Mouse (Mus musculus) cortical plate, adult 2 months (tissue): ENCODE data around the gene Narf. TPM values are rescaled to one million over a fixed set of nuclear protein-coding genes. Genes with fewer than 3 reads are reported as not detected.

Experiments used
- H3K27ac ChIP-seq: fragments of 200-500 bp; 2 replicates; pipeline ENCODE4 v1.5.1; 2012; ENCODE audit warnings: low read length, control low read depth, inconsistent platforms; ENCODE audit not compliant: insufficient read depth
- H3K4me1 ChIP-seq: fragments of 200-500 bp; 2 replicates; pipeline ENCODE4 v1.6.1; 2011; ENCODE audit warnings: low read length; ENCODE audit not compliant: control insufficient read depth, insufficient read depth
- H3K4me3 ChIP-seq: fragments of 200-500 bp; 2 replicates; pipeline ENCODE4 v1.5.1; 2011; ENCODE audit warnings: mild to moderate bottlenecking, low read length, control low read depth; ENCODE audit not compliant: insufficient read depth
- CTCF ChIP-seq: fragments of 200-500 bp; IDR thresholded peaks from 2 replicates; pipeline ENCODE4 v1.5.1; 2011; ENCODE audit warnings: mild to moderate bottlenecking, control low read depth, low read length; ENCODE audit not compliant: insufficient read depth; ENCODE audit errors: extremely low read depth
- POLR2A ChIP-seq: fragments of 200-500 bp; IDR thresholded peaks from 2 replicates; pipeline ENCODE4 v1.6.1; 2011; ENCODE audit warnings: mild to moderate bottlenecking, low read length, control low read depth; ENCODE audit not compliant: insufficient read depth; ENCODE audit errors: extremely low read depth
- polyA plus RNA-seq: library from polyadenylated mRNA; depleted of rRNA; stranded (reverse); fragments of >200 nt; gene quantifications from 2 replicates; pipeline ENCODE4 v1.2.3, GENCODE M21; 2012

Narf gene
- polyA plus RNA-seq, 1 experiment, result 43.1 TPM

DNA sequence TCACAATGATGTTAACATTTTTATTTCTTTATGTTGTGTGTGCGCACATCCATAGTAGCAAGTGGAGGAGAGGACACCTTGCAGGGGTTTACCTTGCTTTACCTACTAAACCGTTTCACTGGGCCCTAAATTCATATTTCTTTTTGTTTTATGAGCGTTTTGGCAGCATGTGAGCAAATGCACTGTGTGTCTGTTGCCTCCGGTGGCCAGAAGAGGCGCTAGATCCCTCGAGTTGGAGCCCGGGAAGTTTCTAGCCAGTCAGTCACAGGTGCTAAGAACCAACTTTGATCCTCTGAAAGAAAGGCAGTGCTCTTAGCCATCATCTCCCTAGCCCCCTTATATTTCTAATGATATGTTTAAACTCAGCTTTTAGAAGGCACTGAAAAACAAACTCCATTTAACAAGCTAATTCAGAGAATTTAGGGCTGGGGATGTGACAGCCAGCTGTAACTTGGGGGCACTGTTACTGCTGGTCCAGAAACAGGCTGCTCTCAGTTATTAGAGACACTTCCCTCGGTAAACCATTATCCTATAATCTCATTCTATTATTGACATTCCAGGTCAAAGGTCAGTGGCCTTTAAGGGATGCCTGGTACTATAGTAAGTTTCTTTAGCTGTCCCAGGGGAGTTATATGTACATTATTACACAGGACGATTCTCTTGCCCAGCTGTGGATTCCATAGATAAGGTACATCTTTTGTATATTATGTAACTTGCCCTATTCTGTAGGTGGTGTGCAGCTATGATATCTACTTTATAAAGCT, 1.4 kb upstream of the Narf start:
- no peak overlapping the region for H3K4me3 ChIP-seq
- TF ChIP-seq CTCF, result peak; percentile 31; the same call in 1 of the 2 replicates
- no peak for TF ChIP-seq POLR2A
- no peak overlapping the region for H3K27ac ChIP-seq
- no peaks in the 10 kb centered on the region for H3K4me1 ChIP-seq

DNA sequence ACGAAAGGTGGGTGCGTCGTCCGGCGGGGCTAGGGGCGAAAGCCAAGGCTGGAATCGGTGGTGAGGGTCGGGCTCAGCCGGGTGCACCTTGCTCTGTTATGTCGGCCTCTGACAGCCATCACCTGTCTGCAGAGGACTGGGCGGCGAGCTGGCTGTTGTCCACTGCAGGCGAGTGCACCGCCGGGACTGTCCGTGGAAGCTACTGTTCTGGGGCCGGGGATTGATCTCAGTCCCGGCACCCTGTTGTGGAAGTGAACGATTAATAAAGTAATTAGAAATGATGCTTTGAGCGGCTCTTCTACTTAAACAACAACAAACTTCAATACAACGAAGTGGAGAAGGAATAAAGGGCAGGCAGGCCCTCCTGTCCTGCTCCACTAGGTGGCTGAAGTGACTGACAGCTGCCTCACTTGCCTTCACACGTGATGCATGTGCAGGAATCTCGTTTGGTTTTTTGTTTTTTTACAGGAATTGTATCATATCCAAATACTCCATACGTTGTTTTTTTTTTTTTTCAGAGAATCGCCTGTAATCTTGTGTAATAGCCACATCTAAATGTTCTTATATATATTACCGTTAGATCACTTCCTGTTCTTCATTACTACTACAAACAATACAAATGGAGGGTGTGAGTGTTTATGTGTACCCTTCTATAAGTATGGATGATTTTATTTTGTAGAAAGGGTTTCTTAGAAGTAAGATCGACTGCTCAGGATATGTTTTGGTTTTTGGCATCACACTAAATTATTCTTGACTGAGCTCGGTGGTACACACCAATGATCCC, 484 bp downstream of the Narf start:
- H3K27ac ChIP-seq, result peak overlapping the region; percentile 30; the same call in 1 of the 2 replicates
- H3K4me1 ChIP-seq, result peaks cover 2% of the 10 kb centered on the region; the same call in 1 of the 2 replicates
- H3K4me3 ChIP-seq, result peak overlapping the region; percentile 77
- TF ChIP-seq CTCF, result peak; percentile 36; the same call in 1 of the 2 replicates
- no peak for TF ChIP-seq POLR2A

GRCm38 (mm10) chr11:121239669-121240068, 2.6 kb downstream of the Narf start:
- peaks cover 2% of the 10 kb centered on the region; the same call in 1 of the 2 replicates for H3K4me1 ChIP-seq
- H3K4me3 ChIP-seq, result no peak overlapping the region
- TF ChIP-seq POLR2A (no peak), CTCF (no peak)
- H3K27ac ChIP-seq, result no peak overlapping the region

- H3K27ac ChIP-seq, result no peak overlapping the region
- no peaks in the 10 kb centered on the region for H3K4me1 ChIP-seq
- no peak overlapping the region for H3K4me3 ChIP-seq
- TF ChIP-seq POLR2A (no peak), CTCF (no peak)
Measured at GRCm38 (mm10) chr11:121250196-121250595, 13.1 kb downstream of the Narf start.

GRCm38 (mm10) chr11:121259160-121260100, 22.4 kb downstream of the Narf start, which contains the start of gene Foxk2:
Gene Foxk2 (plus strand): TSS chr11:121259990.
- Histone ChIP-seq H3K4me1 (peaks cover 2% of the 10 kb centered on the region; the same call in 1 of the 2 replicates), H3K27ac (peak within 1 kb of the TSS; percentile 98), H3K4me3 (peak within 1 kb of the TSS; percentile 81)
- TF ChIP-seq CTCF, result no peak
- peak; percentile 69 for TF ChIP-seq POLR2A

DNA sequence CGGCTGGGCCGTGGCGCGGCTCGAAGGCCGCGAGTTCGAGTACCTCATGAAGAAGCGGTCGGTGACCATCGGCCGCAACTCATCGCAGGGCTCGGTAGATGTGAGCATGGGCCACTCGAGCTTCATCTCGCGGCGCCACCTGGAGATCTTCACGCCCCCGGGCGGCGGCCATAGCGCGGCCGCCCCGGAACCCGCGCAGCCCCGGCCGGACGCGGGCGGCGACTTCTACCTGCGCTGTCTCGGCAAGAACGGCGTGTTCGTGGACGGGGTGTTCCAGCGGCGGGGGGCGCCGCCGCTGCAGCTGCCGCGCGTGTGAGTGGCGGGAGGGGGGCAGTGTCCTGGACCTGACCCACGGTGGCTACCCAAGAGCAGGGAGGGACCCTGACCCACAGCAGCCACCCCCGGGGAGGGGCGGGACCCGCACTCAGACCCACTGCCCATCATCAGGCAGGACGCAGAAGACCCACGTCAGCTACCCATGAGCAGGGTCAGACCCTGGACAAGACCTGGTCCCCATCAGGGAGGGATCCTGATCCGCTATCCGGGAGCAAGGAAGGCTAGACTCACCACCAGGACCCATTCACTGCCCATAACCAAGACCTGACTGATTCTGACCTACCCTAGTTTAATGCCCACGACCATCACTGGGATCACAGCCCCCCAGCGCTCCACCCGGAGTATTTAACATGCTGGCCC, 23.3 kb downstream of the Narf start:
- no peak for TF ChIP-seq POLR2A
- TF ChIP-seq CTCF, result no peak
- peak overlapping the region; percentile 2; the same call in 1 of the 2 replicates for H3K27ac ChIP-seq
- H3K4me1 ChIP-seq, result peaks cover 2% of the 10 kb centered on the region; the same call in 1 of the 2 replicates
- peak overlapping the region; percentile 81 for H3K4me3 ChIP-seq

- no peak overlapping the region for H3K27ac ChIP-seq
- peaks cover 2% of the 10 kb centered on the region; the same call in 1 of the 2 replicates for H3K4me1 ChIP-seq
- TF ChIP-seq POLR2A (no peak), CTCF (no peak)
- peak overlapping the region; percentile 81 for H3K4me3 ChIP-seq
Measured at GRCm38 (mm10) chr11:121261074-121261473, 24.0 kb downstream of the Narf start.

DNA sequence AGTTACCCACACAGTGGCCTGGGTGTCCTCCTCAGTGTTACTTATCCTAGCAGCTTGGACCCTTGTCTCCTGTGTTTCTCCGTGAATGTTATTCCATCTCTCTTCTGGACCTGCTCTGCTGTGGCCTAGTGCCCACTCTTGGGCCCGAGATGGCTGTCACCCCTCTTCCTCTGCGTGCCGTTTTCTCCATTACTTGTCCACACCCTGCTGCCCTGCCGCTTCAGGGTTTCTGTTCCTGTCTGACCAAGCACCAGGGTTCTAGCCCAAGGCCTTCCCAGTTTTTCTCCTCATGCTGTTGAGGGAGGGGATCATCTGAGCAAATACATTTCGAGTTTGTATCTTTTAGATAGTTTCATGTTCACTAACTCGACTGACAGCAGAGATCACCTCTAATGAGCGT, 40.5 kb downstream of the Narf start:
- peaks cover 12% of the 10 kb centered on the region for H3K4me1 ChIP-seq
- TF ChIP-seq CTCF, result no peak
- TF ChIP-seq POLR2A, result no peak
- H3K27ac ChIP-seq, result no peak overlapping the region
- no peak overlapping the region for H3K4me3 ChIP-seq
